Mouse (Mus musculus) mature B cell (primary cell): Measurements from ENCODE around the gene Olfr824.
"Not testable (repeated sequence)": the region's sequence is repeated elsewhere in the genome, so short reads cannot be mapped to it uniquely, and the experiment has no call there.

Source experiments
- in situ Hi-C: fragments of 300-500 bp; cut with MboI; formaldehyde crosslinking; loops from 2 replicates; pipeline ENCODE4 v1.14.3; 2019

Olfr824 gene

GRCm38 (mm10) chr10:130129900-130130299 lies at the start of gene Olfr824:
Gene Olfr824 (minus strand): TSS chr10:130130000.
- in situ Hi-C loops = not testable (repeated sequence)

GRCm38 (mm10) chr10:130166666-130167065 lies 36.9 kb upstream of the Olfr824 start, which contains the start of gene Olfr825:
Gene Olfr825 (minus strand): TSS chr10:130166766.
- in situ Hi-C loops = no loop called here

GRCm38 (mm10) chr10:130165196-130165595 lies 35.4 kb upstream of the Olfr824 start:
- in situ Hi-C loops = no loop called here

- in situ Hi-C loops = no loop called here
Measured at GRCm38 (mm10) chr10:130144121-130144520, 14.3 kb upstream of the Olfr824 start.

- in situ Hi-C loops = not testable (repeated sequence)
Measured at GRCm38 (mm10) chr10:130142481-130142880, 12.7 kb upstream of the Olfr824 start.

- in situ Hi-C loops = no loop called here
Measured at GRCm38 (mm10) chr10:130134811-130135210, 5.0 kb upstream of the Olfr824 start.

- in situ Hi-C loops = not testable (repeated sequence)
Measured at GRCm38 (mm10) chr10:130116045-130116444, 13.8 kb downstream of the Olfr824 start.

- in situ Hi-C loops = not testable (repeated sequence)
Measured at GRCm38 (mm10) chr10:130115283-130115682, 14.5 kb downstream of the Olfr824 start, which contains the start of gene Olfr823. Gene Olfr823 (minus strand): TSS chr10:130115383.

GRCm38 (mm10) chr10:130096104-130096503 lies 33.7 kb downstream of the Olfr824 start:
- in situ Hi-C loops = no loop called here

- in situ Hi-C loops = no loop called here
Measured at GRCm38 (mm10) chr10:130092838-130093440, 36.9 kb downstream of the Olfr824 start.
